Mouse (Mus musculus): ENCODE data around the gene Casd1.
A peak's percentile ranks its signal among the peaks of the same experiment; 100 is the strongest.
"Not testable (repeated sequence)": the region's sequence is repeated elsewhere in the genome, so short reads cannot be mapped to it uniquely, and the experiment has no call there.

Casd1 gene

DNA sequence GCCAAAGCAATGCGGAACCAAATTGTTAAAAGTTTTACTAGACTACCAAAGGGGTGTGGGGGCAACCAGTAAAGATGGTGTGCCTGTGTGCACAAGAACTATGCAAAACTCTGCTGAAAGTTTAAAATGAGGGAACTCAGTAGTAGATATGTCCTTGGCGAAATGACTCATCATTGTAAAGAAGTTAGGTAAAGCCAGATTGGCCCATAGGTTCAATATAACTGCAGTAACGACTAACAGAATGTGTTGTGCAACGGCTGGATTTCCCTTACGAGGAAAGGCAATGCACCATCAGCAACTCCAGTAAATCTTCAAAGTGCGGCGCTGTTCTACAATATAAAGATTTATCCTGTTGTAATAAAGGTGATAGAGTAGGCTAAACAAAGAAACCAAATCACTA is 11.8 kb downstream of the Casd1 start:
- DNase-seq (ENCODE audit: low spot score), result no peak

DNA sequence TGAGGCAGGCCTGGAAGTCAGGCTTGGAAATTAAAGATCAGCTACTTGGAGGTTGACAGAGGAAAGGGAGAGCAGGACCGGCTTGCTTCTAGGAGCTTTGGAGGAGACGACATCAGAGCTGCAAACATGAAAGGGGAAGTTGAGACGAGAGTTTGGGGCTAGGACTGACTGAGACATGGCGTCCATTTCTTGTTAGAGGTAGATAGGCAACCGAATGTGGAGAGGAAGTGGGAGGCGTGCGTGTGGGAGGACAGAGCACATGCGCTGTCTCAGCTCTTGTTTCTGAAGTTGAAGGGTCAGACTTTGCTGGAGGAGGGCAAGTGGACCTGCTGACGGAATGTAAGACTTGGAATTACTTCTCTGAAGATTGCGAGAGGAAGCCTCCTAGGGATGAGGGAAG is 17.3 kb downstream of the Casd1 start:
- DNase-seq (ENCODE audit: low spot score), result no peak

DNA sequence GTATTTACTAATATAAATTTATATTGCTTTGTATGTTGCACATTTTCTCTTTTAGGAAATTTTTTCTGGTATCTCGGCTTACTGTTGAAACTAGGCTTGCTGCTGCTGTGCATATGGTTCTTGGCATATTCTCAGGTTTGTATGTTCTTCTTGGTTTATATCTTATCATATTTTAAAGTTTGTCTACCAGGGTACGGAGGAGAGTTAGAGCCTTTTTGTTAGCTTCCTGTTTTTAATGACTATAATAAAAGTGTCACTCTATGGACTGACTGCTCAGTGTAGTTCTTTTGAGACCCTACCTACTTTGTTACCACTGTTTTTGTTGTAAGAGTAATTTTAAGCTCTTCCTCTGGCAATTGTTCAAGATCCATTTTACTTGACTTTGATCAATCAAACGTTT is 30.8 kb downstream of the Casd1 start:
- DNase-seq (ENCODE audit: low spot score), result no peak

DNA sequence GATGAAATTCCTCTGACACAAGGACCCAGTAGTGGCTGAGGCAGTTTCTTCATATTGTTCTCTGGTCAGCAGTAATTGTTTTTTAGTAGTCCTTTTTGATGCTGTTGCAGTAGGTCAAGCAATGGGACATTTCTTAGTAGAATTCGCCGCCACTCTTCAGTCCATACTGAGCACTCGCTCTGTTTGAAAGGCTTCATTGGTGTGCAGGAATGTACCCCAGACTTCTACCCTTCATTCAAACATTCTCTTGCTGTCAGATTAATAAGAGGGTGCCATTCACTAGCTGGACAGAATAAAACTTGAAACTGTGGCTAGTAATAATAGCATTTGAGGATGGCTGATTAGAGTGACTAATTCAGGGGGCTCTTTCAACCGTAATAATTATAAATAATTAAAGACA is 32.5 kb downstream of the Casd1 start:
- DNase-seq (ENCODE audit: low spot score), result no peak

DNA sequence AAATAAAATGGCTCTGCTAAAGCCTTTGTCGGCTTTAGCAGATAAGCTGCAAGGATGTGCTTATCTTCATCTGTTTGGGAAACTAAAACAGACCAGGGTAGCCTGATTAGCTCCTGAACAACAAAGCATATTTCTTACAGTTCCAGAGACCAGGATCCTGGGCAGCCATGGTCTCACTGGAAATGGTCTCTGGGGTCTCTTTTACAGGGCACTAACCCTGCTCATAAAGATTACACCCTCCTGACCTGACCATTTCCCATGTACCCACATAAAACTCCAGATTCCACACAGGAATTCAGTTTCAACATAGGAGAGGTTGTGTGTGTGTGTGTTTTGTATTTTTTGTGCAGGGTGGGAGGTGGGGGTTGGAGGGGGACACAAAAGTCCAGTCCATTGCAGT is 34.2 kb downstream of the Casd1 start:
- DNase-seq (ENCODE audit: low spot score), result no peak

DNA sequence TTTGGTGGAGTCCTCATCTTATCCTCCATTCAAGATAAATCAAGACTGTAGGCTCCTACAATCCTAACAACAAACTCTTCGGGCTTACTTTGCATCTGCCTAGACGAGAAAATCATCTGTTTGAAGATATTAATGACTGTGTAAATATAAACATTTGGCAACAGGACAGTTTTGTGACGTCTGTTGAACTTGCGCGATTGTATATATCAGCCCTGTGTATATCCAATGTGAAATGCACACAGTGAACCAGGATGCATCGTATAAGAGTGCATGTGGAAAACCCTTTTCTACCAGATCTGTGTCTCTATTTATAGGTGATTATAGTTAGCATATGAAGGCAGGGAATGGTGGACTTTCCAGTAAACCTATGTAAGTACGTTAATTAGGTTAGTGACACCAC is 41.4 kb downstream of the Casd1 start:
- DNase-seq (ENCODE audit: low spot score), result no peak

DNA sequence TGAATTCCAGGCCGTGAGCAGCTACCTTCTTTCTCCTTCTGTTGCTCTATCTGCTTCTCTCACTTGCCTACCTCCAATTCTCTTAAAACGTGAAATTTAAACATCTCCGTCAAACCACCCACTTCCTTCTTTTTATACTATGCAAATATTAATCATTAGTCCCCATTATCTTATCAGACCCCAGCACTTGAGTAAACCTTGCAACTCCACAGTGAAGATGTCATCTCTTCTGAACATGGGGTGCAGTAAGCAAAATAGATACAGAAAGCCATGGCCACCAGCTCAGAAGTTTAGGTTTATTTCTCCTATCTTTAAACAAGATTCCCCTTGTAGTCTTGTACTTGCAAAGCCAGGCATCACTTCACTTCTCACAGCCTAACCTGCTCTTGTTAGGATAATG is 46.7 kb downstream of the Casd1 start:
- DNase-seq (ENCODE audit: low spot score), result no peak

DNA sequence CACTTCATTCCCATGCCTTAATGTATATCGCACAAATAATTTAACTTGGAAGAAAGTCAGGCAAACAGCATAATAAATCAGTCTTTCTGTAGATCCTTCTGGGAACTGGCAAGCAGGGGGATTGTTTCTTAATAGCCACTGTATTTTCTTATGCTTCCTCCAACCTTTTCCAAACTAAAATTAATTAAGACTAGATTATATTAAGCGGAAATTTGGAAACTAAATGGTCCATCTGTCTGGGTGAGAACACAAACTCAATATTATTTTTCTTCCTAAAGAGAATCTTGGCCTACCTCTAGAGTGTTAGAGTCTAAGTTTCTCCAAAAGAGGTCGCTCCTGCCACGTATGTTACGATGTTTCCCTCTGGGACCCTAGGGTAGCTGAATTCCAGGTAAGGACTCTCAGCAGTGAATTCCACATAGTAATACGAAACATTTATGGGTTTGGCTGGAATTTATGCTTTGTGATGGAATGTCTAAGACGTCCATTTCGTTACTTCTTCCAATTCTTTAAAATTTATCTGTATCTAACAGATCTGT is 52.0 kb downstream of the Casd1 start:
- DNase-seq (ENCODE audit: low spot score), result peak; percentile 23

DNA sequence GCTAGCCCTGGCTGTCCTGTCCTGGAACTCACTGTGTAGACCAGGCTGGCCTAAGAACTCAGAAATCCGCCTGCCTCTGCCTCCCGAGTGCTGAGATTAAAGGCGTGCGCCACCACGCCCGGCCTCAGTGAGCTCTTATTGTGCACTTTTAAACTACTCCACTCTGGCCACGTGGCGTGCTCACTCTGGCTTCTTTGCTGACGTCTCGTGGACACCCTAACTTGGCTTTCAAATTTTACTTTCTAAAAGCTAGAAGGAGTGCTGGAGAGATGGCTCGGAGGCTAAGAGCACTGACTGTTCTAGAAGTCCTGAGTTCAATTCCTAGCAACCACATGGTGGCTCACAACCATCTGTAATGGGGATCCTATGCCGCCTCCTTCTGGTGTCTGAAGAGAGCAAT is 53.1 kb downstream of the Casd1 start:
- not testable (repeated sequence) for DNase-seq (ENCODE audit: low spot score)

DNA sequence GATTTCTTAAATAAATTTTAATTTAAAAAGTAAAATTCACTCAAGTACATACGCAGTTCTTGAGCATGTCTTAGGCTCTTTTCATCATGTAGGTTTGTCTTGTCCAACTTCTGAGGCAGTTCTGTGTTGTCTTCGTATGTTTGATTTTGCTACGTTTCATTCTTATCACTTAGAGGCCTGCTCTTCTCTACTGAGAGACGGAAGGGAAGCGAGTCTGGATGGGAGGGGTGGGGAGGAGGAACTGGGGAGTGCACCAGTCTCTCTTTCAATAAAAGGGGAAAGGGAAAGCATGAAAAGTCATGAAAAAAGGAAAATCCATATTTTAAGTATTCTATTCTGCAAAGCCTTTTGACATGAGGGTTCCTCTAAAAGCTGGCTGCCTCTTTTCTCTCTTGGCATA is 54.8 kb downstream of the Casd1 start:
- no peak for DNase-seq (ENCODE audit: low spot score)

DNA sequence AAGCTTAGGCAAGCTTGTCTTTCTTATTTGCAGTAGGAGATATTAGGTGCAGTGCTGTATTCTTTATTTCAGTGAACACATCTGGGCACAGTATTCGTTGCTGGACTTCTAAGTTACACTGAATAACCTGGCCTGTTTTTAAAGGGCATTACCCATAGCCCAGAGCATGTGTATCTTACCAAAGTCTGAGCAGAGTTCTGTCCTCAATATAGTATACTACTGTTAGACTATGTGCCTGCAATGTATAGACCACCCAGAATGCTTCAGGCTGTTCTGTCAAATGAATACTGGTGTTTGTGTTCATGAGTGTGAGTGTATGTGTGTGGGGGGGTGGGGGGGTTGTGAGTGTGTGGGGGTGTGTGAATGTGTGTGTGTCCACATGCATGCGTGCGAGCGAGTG is 55.3 kb downstream of the Casd1 start:
- no peak for DNase-seq (ENCODE audit: low spot score)

DNA sequence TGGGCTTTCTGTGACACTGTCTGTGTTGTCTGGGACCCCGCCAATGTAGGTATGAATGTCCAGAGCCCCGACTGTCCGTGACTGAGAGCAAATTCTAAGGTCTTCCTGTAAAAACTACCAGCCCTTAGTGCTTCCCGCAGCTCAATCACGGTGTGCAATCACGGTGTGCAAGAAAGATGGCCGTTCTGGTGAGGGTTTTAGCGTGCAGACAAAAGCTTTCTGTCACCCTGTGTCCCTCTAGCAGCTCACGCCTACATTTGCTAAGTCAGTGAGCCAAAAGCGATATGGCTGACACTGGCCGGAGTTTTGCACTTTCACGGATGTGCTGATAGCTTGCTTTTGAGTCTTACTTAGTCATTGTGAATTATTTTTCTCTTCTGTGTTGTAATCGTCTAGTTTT is 58.2 kb downstream of the Casd1 start:
- no peak for DNase-seq (ENCODE audit: low spot score)

DNA sequence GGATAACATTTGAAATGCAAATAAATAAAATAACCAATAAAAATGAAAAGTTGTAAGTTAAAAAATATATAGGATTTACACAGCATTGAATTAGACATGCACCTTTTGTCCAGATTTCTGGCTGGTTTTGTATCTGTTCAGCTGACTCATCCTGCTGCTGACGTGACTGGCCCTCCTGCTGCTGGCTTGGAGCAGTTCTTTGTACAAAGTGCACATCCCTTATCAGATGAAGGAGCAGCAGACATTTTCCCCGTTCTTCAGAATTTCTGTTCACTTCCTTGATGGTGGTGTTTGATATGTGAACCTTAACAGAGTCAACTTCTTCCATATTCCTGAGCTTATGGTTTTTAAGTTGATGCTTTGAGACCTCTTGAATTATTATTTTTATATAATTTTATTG is 62.9 kb downstream of the Casd1 start:
- no peak for DNase-seq (ENCODE audit: low spot score)

DNA sequence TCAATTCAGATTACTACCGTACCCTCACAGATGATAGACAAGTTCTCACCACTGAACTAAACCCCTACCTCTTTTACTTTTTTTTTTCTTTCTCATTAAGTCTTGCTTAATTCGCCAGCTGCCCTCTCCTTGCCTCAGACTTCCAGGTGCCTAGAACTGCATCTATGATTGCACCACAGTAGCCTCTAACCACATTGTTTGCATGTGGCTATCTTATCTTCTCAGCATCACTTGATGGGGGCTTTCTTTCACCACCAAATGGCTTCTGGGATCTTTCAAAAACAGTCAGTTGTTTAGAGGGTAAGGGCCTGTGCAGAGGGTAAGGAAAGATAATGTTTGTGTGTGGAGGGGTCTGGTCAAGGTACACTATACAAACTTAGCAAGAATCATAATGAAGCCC is 63.7 kb downstream of the Casd1 start:
- DNase-seq (ENCODE audit: low spot score), result no peak

DNA sequence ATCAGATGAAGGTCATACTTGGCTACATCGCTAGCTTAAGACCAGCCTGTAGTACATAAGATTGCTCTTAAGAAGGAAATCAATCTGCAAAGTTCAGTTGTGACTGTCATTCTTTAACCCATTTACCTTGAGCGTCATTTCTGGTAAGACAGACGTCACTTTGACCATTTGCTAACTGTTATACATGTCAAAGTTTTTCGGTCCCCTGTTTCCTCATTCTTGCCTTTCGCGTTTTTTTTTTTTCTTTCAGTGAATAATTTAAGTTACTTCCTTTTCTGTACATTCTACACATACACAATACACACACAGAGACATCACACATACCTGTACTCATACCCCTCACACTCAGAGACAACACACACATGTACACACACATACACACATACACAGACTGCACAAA is 64.5 kb downstream of the Casd1 start:
- no peak for DNase-seq (ENCODE audit: low spot score)

DNA sequence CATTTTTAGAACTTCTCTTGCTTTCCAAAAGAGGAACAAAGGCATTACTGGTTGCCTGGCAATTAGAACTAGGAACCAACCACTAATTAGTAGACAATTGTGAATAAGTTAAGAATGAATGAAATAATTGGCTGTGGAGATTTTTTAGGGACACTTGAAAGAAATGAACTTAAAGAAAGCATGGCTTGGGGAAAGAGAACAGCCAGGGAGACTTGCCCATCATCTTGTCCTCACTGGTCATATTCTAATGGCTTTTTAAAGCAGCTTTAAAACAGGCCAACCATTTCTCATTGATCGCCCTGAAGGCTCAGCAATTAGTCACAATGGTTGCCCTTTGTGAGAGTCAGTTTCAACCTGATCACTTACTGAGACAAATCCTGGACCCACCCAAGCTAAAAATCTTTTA is 76.7 kb downstream of the Casd1 start:
- peak; percentile 41 for DNase-seq (ENCODE audit: low spot score)

DNA sequence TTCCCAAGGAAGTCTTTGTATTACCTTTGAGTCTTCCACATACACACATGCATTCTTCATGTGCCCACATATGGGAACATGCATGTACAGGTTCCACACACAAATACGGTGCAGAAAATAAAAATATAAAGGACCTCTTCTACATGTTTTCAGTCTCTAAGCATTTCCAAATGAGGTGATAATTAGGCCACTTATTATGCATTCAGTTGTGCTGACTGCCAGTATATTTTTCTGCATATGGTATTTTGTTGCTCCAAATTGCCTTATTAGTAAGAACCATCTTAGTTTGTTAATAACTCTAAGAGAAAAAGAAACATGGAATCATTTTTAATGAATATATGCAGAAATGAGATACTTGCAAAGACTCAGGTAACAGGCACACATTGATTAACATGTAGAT is 79.3 kb downstream of the Casd1 start:
- DNase-seq (ENCODE audit: low spot score), result no peak

DNA sequence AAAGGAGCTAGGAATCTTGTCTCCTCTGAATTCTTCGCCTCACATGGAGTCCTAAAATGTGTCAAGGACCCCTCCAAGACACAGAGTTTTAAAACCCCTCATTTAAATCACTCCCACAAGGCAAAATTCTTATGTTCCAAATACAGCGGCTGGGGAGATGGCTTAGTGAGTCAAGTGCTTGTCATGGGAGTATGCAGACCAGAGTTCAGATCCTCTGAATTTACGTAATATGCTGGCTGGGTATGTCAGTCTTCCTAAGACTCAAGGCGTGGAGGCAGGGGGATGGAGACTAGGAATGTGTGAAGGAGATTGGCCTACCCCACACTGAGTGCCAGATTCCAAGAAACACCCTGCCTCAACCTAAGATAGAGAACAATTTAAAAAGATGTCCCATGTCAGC is 79.9 kb downstream of the Casd1 start:
- DNase-seq (ENCODE audit: low spot score), result no peak

DNA sequence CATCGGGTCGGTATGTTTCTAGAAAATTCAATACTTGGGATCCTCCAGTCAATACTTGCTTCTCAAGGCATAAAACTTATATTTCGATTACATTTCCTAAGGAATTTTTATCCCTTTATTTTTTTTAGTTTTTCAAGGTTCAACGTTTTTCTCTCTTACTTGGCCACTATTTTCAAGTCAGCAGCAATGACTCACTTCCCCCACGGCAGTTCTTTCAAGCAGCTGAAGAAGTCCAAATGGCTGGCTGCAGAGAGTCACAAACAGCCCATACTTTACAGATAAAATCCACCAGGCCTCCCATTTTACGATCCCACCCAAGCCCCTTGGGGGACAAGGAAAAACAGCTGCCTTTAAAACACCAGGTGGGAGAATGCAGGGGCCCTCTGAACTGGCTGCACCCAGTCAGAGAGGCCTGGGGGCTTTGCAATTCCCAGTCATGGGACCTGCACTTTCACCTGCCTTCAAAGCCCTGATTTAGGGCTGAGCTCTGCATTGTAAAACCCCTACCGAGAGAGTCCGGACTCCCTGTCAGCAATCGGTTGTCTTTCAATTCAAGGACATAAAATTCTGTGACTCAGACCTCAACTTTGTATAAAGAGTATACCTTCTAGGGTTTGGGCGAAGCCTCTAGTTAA is 84.2 kb downstream of the Casd1 start:
- DNase-seq (ENCODE audit: low spot score), result no peak

DNA sequence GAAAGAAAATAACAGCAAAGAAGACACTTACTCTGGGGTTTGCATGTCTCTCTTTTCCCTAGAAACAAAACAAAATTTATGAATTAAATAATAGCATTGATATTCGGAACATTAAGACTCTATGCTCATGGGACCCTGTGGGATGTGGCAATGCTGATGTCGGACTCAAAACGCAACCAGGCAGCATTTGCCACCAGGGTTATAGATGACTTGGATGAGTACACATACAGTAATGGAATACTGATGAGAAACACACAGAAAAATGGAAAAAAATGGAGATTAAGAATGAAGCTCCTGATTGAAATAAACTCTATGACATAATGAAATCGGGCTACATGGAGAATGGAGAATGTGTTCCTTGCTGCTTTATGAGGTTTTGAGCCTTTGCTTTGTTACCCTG is 89.8 kb downstream of the Casd1 start:
- no peak for DNase-seq (ENCODE audit: low spot score)

Measured in embryo, embryonic 10 days (tissue).